Mouse (Mus musculus) limb, embryonic 14.5 days (tissue): ENCODE data around the gene Specc1l. TPM values are rescaled to one million over a fixed set of nuclear protein-coding genes. Genes with fewer than 3 reads are reported as not detected.

ENCODE experiments used
- ATAC-seq: fragments of 200-750 bp; cut with Nextera tagmentation; 2 replicates; pipeline ENCODE4 v1.8.0; 2017; ENCODE audit warnings: low read depth, moderate number of reproducible peaks, moderate TSS enrichment; ENCODE audit not compliant: low FRiP score
- DNase-seq: peaks from one replicate; pipeline ENCODE4 v3.0.0-alpha.2; 2015; ENCODE audit warnings: low spot score
- H3K27ac ChIP-seq: fragments of 300-500 bp; sonication (generic); replicated peaks from 2 replicates; pipeline ENCODE4 v1.5.1; 2014; ENCODE audit warnings: low read depth, mild to moderate bottlenecking, low read length, moderate library complexity, mixed read lengths
- H3K27me3 ChIP-seq: fragments of 300-500 bp; sonication (generic); 2 replicates; pipeline ENCODE4 v1.6.1; 2014; ENCODE audit warnings: low read length, mixed read lengths; ENCODE audit not compliant: control insufficient read depth, insufficient read depth
- H3K36me3 ChIP-seq: fragments of 300-500 bp; sonication (generic); 2 replicates; pipeline ENCODE4 v1.6.1; 2014; ENCODE audit warnings: mild to moderate bottlenecking, low read length, moderate library complexity, mixed read lengths; ENCODE audit not compliant: control insufficient read depth, insufficient read depth
- H3K4me1 ChIP-seq: fragments of 300-500 bp; sonication (generic); 2 replicates; pipeline ENCODE4 v1.6.1; 2014; ENCODE audit warnings: antibody characterized with exemption, low read length, mixed read lengths; ENCODE audit not compliant: control insufficient read depth, insufficient read depth
- H3K4me2 ChIP-seq: fragments of 300-500 bp; sonication (generic); replicated peaks from 2 replicates; pipeline ENCODE4 v1.6.1; 2014; ENCODE audit warnings: low read depth, mild to moderate bottlenecking, low read length, moderate library complexity; ENCODE audit not compliant: severe bottlenecking
- H3K4me3 ChIP-seq: fragments of 300-500 bp; sonication (generic); replicated peaks from 2 replicates; pipeline ENCODE4 v1.5.1; 2014; ENCODE audit warnings: low read length
- H3K9ac ChIP-seq: fragments of 300-500 bp; sonication (generic); 2 replicates; pipeline ENCODE4 v1.6.1; 2014; ENCODE audit warnings: mild to moderate bottlenecking, low read depth, low read length, moderate library complexity; ENCODE audit not compliant: severe bottlenecking
- H3K9me3 ChIP-seq: fragments of 300-500 bp; sonication (generic); 2 replicates; pipeline ENCODE4 v1.6.1; 2016; ENCODE audit warnings: low read length; ENCODE audit not compliant: control insufficient read depth
- POLR2A ChIP-seq: fragments of 200-500 bp; IDR thresholded peaks from 2 replicates; pipeline ENCODE4 v1.8.0; 2012; ENCODE audit warnings: inconsistent platforms, mild to moderate bottlenecking, moderate library complexity, borderline replicate concordance; ENCODE audit not compliant: insufficient read depth, insufficient read length; ENCODE audit errors: extremely low read depth
- whole genome bisulfite sequencing: fragments of 180-500 bp; shearing (Covaris S2); extraction: QIAGEN DNeasy Blood & Tissue Kit; methylation state at CpG from one replicate; pipeline ENCODE4 v1.1.7; 2014; 5-methylcytosine and 5-hydroxymethylcytosine counted together
- polyA plus RNA-seq, 2 experiments: library from polyadenylated mRNA; depleted of rRNA in 1 of 2; stranded (reverse) in 1 of 2; unstranded in 1 of 2; fragments of >200 nt; fragmentation: Nextera tagmentation in 1 of 2; extraction: Ambion mirVana in 1 of 2; gene quantifications; 2 replicates each; pipeline versions ENCODE4 v1.2.1 to v1.2.3; 2012 to 2014

The Specc1l gene
- polyA plus RNA-seq, 2 experiments: 21.4 to 29.1 TPM

DNA sequence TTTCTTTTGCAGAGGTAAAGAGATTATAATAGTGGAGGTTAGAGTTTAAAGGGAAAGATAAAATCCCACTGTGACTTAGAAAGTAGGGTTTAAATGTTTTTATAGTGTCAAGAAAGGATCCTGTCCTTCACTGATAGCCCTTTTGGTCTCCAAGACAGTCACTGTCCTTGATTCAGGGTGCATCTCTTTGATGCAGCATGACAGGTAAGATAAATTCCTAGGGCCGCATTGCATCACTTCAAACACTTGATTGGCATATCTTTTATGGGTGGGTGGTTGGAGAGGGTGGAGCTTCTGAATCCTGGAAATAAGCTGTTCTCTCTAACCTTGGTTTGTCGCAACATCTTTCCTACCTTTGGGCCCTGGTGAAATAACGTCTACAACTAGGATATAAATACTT, 15.5 kb downstream of the Specc1l start:
- Histone ChIP-seq H3K9me3 (no peaks in the 10 kb centered on the region), H3K4me1 (peaks cover 7% of the 10 kb centered on the region; the same call in 1 of the 2 replicates), H3K4me3 (no peak overlapping the region), H3K27ac (no peak overlapping the region), H3K9ac (no peak overlapping the region), H3K36me3 (peaks cover 27% of the 10 kb centered on the region), H3K27me3 (no peaks in the 10 kb centered on the region), H3K4me2 (no peak overlapping the region)
- ATAC-seq (no peak), DNase-seq (no peak)
- no peak for TF ChIP-seq POLR2A
- WGBS: 81% methylated on average over 3 of the region's 3 CpGs

DNA sequence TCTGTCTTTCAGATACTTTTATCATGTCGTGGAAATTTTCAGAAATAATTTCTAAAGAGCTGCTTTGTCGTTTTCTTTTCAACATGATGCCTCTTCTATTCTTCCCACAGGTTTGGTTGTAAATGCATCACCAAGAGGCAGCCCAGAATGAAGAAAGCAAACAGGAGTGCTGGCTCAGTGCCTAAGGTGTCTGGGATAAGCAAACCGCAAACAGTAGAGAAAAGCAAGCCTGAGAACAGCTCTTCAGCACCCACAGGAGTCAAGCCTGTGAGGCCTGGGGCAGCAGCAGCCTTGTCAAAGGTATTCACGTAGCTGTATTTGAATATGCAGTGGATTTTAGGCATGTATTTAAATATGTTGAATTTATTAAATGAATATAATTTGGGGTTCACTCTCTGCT, 18.7 kb downstream of the Specc1l start:
- Histone ChIP-seq H3K9ac (no peak overlapping the region), H3K4me3 (no peak overlapping the region), H3K36me3 (peaks cover 38% of the 10 kb centered on the region), H3K27ac (no peak overlapping the region), H3K9me3 (no peaks in the 10 kb centered on the region), H3K27me3 (no peaks in the 10 kb centered on the region), H3K4me1 (0 out of 2 replicates have a peak, but pooled peaks cover 2% of the 10 kb centered on the region), H3K4me2 (no peak overlapping the region)
- DNase-seq (no peak), ATAC-seq (no peak)
- TF ChIP-seq POLR2A: no peak
- WGBS: 75% methylated on average over 4 of the region's 4 CpGs

DNA sequence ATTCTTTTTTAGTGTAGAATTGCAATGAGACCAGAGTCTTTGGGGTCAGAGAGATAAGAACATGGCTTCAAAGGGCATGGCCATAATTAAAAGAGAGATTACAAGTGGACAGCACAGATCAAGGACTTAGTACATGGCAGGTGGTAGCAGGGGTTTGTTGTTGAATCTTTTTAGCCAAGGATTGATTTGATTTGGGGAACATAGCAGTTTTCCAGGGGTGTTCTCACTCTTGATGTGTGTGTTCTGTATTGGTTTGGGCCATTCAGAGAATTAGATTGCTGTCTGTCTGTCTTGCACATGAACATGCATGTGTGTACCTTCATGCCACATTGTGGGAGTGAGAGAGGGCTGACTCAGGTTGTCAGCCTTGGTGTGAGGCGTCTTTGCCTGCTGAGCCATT, 20.0 kb downstream of the Specc1l start:
- Histone ChIP-seq H3K9me3 (no peaks in the 10 kb centered on the region), H3K27me3 (no peaks in the 10 kb centered on the region), H3K36me3 (peaks cover 38% of the 10 kb centered on the region), H3K4me1 (0 out of 2 replicates have a peak, but pooled peaks cover 2% of the 10 kb centered on the region), H3K4me3 (no peak overlapping the region), H3K27ac (no peak overlapping the region), H3K9ac (no peak overlapping the region), H3K4me2 (no peak overlapping the region)
- TF ChIP-seq POLR2A: no peak
- no peak for DNase-seq
- ATAC-seq: no peak
- 88% methylated on average over 1 of the region's 1 CpGs for WGBS

DNA sequence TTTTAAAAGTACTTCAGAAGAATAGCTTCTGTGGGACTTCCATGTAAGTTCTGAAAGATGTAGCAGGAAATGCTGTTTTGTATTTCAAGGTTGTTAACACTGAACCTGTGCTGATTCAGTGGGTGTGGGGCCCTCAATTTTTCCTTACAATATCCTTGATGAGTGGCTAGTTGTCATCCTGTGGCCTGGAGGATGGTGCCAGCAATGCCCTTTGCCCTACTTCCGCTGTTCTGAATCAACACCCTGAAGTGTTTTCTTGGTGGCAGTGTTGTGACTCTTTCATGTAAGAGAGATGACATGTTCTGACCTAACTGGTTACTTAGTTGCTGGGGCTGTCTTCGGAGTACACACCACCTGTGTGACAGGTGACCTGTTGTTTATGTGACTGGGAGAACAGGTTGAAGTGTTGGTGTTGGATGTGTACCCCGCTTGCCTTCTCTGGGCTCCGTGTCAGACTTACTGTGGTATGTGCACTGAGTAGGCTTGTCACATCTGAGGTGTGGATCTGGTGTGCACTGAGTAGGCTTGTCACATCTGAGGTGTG, 20.8 kb downstream of the Specc1l start:
- TF ChIP-seq POLR2A: no peak
- Histone ChIP-seq H3K36me3 (peaks cover 42% of the 10 kb centered on the region), H3K27ac (no peak overlapping the region), H3K4me3 (no peak overlapping the region), H3K4me1 (0 out of 2 replicates have a peak, but pooled peaks cover 2% of the 10 kb centered on the region), H3K4me2 (no peak overlapping the region), H3K9ac (no peak overlapping the region), H3K9me3 (no peaks in the 10 kb centered on the region), H3K27me3 (no peaks in the 10 kb centered on the region)
- WGBS: 92% methylated on average over 4 of the region's 4 CpGs
- no peak for ATAC-seq
- DNase-seq: no peak

DNA sequence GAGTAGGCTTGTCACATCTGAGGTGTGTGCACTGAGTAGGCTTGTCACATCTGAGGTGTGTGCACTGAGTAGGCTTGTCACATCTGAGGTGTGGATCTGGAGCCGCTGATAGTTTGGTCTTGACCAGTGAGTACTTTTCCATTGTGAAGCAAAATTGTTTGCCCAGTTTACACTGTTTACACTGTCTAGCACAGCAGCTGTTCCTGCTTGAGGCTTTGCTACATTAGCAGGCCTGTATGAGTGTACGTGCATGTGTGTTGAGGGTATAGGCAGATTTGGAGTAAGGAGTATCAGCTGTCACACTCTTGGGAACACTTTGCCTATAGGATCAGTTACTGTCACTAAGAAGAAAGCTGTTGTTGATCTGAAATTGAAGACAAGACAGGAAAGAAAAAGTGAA, 21.6 kb downstream of the Specc1l start:
- no peak overlapping the region for H3K27ac ChIP-seq
- no peak overlapping the region for H3K4me2 ChIP-seq
- no peak for TF ChIP-seq POLR2A
- WGBS: 73% methylated on average over 2 of the region's 2 CpGs
- peak; percentile 24 for DNase-seq
- 0 out of 2 replicates have a peak, but pooled peaks cover 2% of the 10 kb centered on the region for H3K4me1 ChIP-seq
- H3K4me3 ChIP-seq: no peak overlapping the region
- ATAC-seq: peak; percentile 68
- peaks cover 44% of the 10 kb centered on the region for H3K36me3 ChIP-seq
- no peaks in the 10 kb centered on the region for H3K9me3 ChIP-seq
- no peaks in the 10 kb centered on the region for H3K27me3 ChIP-seq
- no peak overlapping the region for H3K9ac ChIP-seq
